Mouse (Mus musculus) telencephalon, adult 2 months (tissue): Measurements from ENCODE around the gene Efemp1.

ENCODE experiments used
- DNase-seq: peaks from one replicate; pipeline ENCODE4 v3.0.0-alpha.2; 2011; ENCODE audit warnings: low read depth, low spot score

Efemp1 gene

DNA sequence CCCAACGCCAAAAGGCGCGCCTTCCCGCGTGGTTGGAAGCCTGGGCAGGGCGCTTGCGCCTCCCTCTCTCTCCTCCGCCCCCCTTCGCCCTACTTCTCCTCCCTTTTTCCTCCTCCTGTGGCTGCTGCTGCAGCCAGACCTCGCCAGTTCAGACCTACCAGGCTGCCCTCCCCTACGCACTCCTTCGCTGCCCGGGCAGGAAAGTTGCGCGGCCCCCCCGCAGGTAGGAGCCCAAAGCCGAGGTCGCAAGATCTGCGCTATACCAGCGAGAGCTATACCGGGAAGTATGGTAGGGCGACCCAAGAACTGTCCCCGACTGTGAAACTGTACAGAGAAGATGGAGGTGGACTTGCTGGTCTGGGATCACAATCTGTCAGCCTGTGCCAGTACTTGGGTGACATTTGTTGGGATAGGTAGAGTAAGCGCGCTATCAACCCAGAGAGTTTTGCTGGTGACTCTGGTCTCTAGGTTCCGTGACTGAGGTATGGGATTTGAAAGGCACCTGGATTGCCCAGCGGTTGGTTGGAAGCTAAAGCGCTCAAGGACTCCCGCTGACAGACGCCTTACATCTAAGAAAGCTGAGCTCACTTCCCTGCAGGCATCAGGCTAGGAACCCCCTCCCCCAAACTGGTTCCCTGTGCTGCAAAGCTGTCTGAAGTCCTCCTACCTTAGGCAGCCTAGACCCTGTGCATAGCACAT lies at the start of gene Efemp1:
TSS of gene Efemp1 (plus strand) at position 103 of the 699 bp plus-strand sequence.
- DNase-seq, result peak; percentile 13

DNA sequence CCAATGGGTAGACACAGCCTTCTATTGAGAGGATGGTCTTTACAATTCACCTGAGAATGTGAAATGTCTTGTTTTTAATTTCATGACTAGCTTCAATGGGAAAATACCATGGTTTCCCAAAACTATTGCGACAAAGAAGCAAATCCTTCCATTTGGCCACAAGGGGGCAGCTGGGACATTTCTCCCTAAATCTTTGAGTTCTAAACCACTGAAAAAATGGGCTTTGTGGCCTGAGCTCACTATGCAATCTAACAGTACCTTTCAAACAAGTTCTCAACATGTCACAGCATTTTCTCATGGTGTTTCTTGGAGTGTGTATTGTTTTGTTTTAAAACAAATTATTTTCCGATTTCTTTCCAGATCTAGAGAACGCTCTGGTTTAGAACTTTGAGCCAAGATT lies 44.3 kb upstream of the Efemp1 start:
- DNase-seq, result peak; percentile 12

- DNase-seq, result no peak
These were observed 41.1 kb upstream of the Efemp1 start for GRCm38 (mm10) chr11:28811874-28812273.

- no peak for DNase-seq
These were observed 40.4 kb upstream of the Efemp1 start for GRCm38 (mm10) chr11:28812564-28812963.

GRCm38 (mm10) chr11:28817405-28817804 lies 35.6 kb upstream of the Efemp1 start:
- DNase-seq, result no peak

DNA sequence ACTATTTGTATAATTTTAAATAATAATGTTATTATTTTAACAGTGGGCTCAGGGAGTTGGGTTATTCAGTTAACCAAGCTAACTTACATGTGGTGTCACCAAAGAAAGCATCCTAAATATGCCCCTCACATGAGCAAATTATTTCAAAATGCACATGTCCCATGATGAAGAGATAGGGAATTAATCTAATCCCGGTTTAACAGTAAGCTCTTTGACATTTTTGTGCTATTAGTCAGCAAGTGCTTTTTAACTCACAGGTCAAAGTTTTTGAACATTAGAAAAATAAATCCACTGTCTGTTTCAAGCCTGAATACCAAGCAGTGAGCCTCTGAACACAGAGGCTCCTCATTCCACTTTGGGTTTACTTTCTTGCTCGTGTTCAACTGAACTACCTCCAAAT lies 26.1 kb upstream of the Efemp1 start:
- DNase-seq, result no peak

DNA sequence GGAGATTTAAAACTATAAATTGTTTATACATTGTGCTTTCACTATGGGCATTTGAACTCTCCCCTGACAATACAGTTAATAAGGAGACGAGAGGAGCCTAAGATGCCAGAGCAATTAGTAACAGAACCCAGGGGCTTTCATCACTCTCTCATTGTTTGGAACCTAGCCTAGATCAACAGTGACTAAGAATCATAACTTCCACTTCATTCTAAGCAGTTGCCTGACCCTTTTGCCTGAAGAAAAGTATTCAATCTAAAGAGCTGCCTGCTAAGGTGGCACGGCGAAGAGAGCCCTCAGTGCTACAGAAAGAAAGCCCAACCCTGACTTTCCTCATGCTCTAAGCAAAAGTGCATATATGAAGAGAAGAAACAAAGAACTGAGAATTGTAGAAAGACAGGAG lies 19.2 kb upstream of the Efemp1 start:
- DNase-seq, result no peak

- DNase-seq, result no peak
These were observed 17.9 kb upstream of the Efemp1 start for GRCm38 (mm10) chr11:28835141-28835540.

DNA sequence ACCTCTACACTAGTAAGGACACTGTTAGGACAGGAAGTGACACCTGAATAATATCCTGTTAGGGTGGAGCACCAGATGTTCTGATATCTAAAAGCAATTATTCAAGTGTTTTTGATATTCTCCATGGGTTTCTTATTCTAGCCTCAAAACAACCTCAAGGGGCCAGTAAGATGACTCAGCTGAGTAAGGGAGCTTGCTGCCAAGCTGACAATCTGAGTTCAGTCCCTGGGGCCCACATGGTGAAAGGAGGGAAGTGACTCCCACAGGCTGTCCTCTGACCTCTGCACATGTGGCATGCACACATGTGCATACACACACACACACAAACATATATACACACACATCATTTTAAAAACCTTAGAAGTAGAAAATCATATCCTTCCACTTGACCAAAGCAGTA lies 3.2 kb upstream of the Efemp1 start:
- no peak for DNase-seq

DNA sequence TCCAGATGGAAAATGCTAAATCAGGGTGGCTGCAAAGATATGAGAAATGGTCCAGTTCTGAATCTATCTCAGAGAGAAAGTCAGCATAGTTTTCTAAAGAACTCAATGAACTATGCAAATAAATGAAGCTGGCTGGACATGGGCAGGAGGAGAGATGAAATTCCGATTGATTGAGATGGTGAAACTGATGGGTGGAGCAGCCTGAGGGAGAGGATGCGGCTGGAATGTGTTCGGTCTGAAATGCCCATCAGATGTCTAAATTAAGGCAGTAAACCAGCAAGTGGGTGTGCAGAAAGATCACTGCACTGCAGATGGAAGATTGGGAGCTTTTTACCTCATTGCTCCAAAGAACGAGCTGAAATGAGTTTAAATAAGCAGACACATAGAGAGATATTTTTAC lies 1.4 kb upstream of the Efemp1 start:
- DNase-seq, result peak; percentile 18

GRCm38 (mm10) chr11:28852361-28852919 lies 564 bp upstream of the Efemp1 start:
- no peak for DNase-seq

GRCm38 (mm10) chr11:28859125-28859524 lies 6.1 kb downstream of the Efemp1 start:
- DNase-seq, result no peak

- no peak for DNase-seq
These were observed 16.1 kb downstream of the Efemp1 start for GRCm38 (mm10) chr11:28869129-28869528.

GRCm38 (mm10) chr11:28881381-28881976 lies 28.5 kb downstream of the Efemp1 start:
- no peak for DNase-seq

- no peak for DNase-seq
These were observed 30.1 kb downstream of the Efemp1 start for GRCm38 (mm10) chr11:28883106-28883505.

DNA sequence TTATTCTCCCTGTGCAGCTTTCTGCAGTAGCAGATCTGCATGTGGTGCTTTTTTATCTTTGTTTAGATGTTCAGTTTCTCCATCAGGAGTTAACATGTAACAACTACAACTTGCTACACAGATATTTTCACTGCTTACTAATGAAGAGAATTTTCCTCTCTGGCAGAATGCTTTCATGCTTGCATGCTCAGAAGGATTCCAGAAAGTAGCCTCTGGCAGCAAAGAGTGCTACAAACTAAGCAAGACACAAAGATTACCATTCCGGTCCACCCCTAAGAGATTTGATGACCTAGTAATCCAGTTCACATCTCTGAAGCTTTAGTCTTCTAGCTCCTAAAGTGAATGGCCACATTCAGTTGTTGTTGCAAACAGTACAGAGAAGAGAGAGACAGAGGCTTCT lies 36.5 kb downstream of the Efemp1 start:
- no peak for DNase-seq

DNA sequence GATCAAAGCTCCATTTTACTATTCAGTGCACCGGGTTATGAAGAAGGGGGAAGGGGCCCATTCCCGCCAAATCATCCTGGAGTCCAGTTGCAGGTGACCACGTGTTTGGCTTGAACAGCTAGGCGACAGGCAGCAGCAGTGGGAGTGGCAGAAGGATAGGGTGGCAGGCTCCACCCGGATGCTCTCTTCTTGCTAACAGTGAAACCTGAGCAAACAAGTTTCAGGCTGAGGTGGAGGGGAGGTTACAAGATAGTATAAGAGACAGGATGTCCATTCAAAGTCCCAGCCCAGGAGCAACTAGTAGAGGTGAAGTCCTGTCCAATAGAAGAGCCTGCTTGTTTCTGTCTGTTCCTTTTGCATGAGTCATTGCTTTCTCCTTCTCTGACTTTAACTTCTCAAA lies 38.5 kb downstream of the Efemp1 start:
- DNase-seq, result no peak

GRCm38 (mm10) chr11:28899420-28899819 lies 46.4 kb downstream of the Efemp1 start:
- no peak for DNase-seq

DNA sequence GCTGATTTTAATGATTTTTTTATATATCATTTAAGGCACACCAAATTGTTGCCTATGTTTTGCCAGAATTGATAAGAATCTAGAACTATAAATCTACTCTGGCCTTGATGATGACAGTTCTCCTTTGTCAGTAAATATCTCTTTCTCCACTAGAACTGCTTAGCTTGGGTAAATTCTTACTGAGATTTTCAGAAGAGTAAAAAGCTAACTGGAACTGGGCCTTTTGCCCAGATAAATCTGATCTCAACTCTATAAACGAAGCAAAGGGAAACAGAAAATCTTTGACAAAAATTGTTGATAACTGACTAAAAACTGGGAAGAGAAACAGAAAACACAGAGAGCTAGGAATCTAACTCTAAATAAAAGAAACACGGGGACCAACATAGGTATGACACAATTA lies 51.6 kb downstream of the Efemp1 start:
- peak; percentile 9 for DNase-seq

- DNase-seq, result peak; percentile 55
These were observed 53.3 kb downstream of the Efemp1 start for GRCm38 (mm10) chr11:28906288-28906687.

DNA sequence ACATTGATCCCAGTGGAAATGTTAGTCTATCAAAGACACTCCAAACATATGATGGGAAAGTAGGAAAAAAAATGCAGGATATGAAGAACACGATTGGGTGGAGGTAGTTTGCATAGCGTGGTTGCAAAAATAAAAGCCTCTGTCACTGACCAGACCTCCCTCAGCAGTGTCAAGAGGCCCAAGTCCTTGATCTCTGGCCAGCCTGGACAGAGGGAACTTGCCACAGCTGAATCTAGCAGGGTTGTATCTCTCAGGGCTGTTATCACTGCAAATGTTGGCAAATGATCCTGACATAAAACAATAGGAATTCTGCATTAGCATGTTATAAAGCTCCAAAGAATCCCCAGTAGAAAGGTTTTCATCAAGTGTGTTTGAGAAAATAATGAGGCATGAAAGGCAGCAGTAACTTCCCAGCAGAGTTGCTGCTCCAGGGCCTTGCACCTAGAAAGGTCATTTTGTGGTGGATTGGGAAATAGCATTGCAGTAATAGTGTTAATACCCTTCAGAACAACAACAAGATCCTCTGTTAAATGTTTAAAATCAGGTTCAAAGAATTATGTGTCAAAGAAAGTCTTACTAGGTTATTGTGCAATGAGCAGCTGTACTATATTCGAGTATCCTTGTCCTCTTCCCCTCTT lies 56.0 kb downstream of the Efemp1 start:
- no peak for DNase-seq

DNA sequence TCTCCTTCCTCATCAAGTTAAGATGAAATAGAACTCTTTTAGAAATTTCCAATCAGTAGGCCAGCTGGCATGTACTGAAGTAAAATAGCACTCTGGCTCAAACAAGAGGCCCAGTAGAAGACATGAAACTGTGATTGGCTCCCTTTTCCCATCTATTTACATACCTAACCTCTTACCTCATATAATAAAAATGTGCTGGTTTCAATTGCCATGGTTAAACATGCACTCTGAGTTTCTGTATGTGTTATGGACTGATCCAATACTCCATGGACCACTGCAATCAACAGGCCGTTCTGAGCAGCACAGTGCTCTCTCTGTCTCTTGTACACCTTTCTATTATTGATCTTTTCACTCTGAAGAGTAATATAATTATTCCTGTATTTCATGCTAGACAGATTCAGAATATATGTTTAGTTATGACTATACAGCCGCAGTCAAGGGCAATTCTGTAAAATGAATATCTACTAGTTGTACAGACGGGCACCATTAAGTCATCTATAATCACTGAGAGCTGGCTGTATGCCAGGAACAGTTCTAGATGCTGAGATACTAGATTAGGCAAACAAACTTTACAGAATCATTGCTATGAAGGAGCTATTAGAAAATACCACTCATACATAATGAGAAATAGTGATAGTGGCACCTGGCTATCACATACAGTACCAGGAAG lies 59.6 kb downstream of the Efemp1 start:
- no peak for DNase-seq
